Mouse (Mus musculus): ENCODE results near the gene Skida1. TPM values are rescaled to one million over a fixed set of nuclear protein-coding genes. Genes with fewer than 3 reads are reported as not detected.

The Skida1 gene
- total and polyA plus RNA-seq, 3 experiments, result 1.7 to 4.5 (median 3.7) TPM

GRCm38 (mm10) chr2:18053951-18054530 lies 5.2 kb upstream of the Skida1 start:
- DNase-seq, result peak; percentile 65 to 71
- no peak overlapping the region for H3K4me3 ChIP-seq
- H3K79me2 ChIP-seq (replicated peaks; ENCODE audit: control insufficient read depth, insufficient read depth, low read length), result no peaks in the 10 kb centered on the region
- H3K9ac ChIP-seq (ENCODE audit: low read depth, low read length), result no peak overlapping the region
- TF ChIP-seq POLR2A (IDR thresholded peaks at IDR 0.05; ENCODE audit: insufficient read depth, low read depth, low read length), result no peak
- peak overlapping the region; percentile 98; the same call in 1 of the 2 replicates for H3K27ac ChIP-seq
- peaks cover 10% of the 10 kb centered on the region for H3K36me3 ChIP-seq (ENCODE audit: control insufficient read depth, insufficient read depth, low read length)
- no peaks in the 10 kb centered on the region for H3K27me3 ChIP-seq (ENCODE audit: control insufficient read depth, insufficient read depth, low read length)
- H3K4me1 ChIP-seq (ENCODE audit: control insufficient read depth, insufficient read depth, low read length), result peaks cover 7% of the 10 kb centered on the region
- intact Hi-C loops (cut with DNase I), result loop anchor here (10.0 kb wide), 1 partner anchor 941 kb away; the partner anchor contains the start of genes 4930426L09Rik and Pip4k2a
- WGBS, result 44% methylated on average over 2 of the region's 2 CpGs

- Histone ChIP-seq H3K36me3 (ENCODE audit: control insufficient read depth, insufficient read depth, low read length) (peaks cover 8% of the 10 kb centered on the region), H3K27me3 (ENCODE audit: control insufficient read depth, insufficient read depth, low read length) (no peaks in the 10 kb centered on the region), H3K4me1 (ENCODE audit: control insufficient read depth, insufficient read depth, low read length) (peaks cover 7% of the 10 kb centered on the region), H3K4me3 (no peak overlapping the region), H3K9ac (ENCODE audit: low read depth, low read length) (no peak overlapping the region), H3K27ac (no peak overlapping the region), H3K79me2 (replicated peaks; ENCODE audit: control insufficient read depth, insufficient read depth, low read length) (no peaks in the 10 kb centered on the region)
- intact Hi-C loops (cut with DNase I), result loop anchor here (10.0 kb wide), 1 partner anchor 941 kb away; the partner anchor contains the start of genes 4930426L09Rik and Pip4k2a
- 93% methylated on average over 1 of the region's 1 CpGs for WGBS
- DNase-seq, result no peak
- TF ChIP-seq POLR2A (IDR thresholded peaks at IDR 0.05; ENCODE audit: insufficient read depth, low read depth, low read length) (no peak), EP300 (IDR thresholded peaks at IDR 0.05; ENCODE audit: insufficient read depth, low read depth, low read length) (no peak), CTCF (IDR thresholded peaks at IDR 0.05) (no peak)
Measured at GRCm38 (mm10) chr2:18053243-18053950, 4.5 kb upstream of the Skida1 start.

GRCm38 (mm10) chr2:18052581-18052980 lies 3.7 kb upstream of the Skida1 start:
- intact Hi-C loops (cut with DNase I), result loop anchor here (10.0 kb wide), 1 partner anchor 942 kb away; the partner anchor contains the start of genes 4930426L09Rik and Pip4k2a
- peaks cover 7% of the 10 kb centered on the region for H3K36me3 ChIP-seq (ENCODE audit: control insufficient read depth, insufficient read depth, low read length)
- no peaks in the 10 kb centered on the region for H3K79me2 ChIP-seq (replicated peaks; ENCODE audit: control insufficient read depth, insufficient read depth, low read length)
- no peaks in the 10 kb centered on the region for H3K27me3 ChIP-seq (ENCODE audit: control insufficient read depth, insufficient read depth, low read length)
- no peak for TF ChIP-seq POLR2A (IDR thresholded peaks at IDR 0.05; ENCODE audit: insufficient read depth, low read depth, low read length)
- TF ChIP-seq EP300 (IDR thresholded peaks at IDR 0.05; ENCODE audit: insufficient read depth, low read depth, low read length), result no peak
- TF ChIP-seq CTCF (IDR thresholded peaks at IDR 0.05), result no peak
- no peak overlapping the region for H3K9ac ChIP-seq (ENCODE audit: low read depth, low read length)
- no peak overlapping the region for H3K27ac ChIP-seq
- no peak overlapping the region for H3K4me3 ChIP-seq
- peaks cover 7% of the 10 kb centered on the region for H3K4me1 ChIP-seq (ENCODE audit: control insufficient read depth, insufficient read depth, low read length)
- 93% methylated on average over 3 of the region's 3 CpGs for WGBS
- no peak for DNase-seq

- no peak for DNase-seq
- 97% methylated on average over 3 of the region's 3 CpGs for WGBS
- H3K27ac ChIP-seq, result no peak overlapping the region
- no peak for TF ChIP-seq POLR2A (IDR thresholded peaks at IDR 0.05; ENCODE audit: insufficient read depth, low read depth, low read length)
- TF ChIP-seq CTCF (IDR thresholded peaks at IDR 0.05), result no peak
- TF ChIP-seq EP300 (IDR thresholded peaks at IDR 0.05; ENCODE audit: insufficient read depth, low read depth, low read length), result no peak
- no peaks in the 10 kb centered on the region for H3K27me3 ChIP-seq (ENCODE audit: control insufficient read depth, insufficient read depth, low read length)
- H3K9ac ChIP-seq (ENCODE audit: low read depth, low read length), result no peak overlapping the region
- intact Hi-C loops (cut with DNase I), result loop anchor here (10.0 kb wide), 1 partner anchor 943 kb away; the partner anchor contains the start of genes 4930426L09Rik and Pip4k2a
- peaks cover 7% of the 10 kb centered on the region for H3K36me3 ChIP-seq (ENCODE audit: control insufficient read depth, insufficient read depth, low read length)
- H3K4me3 ChIP-seq, result no peak overlapping the region
- H3K79me2 ChIP-seq (replicated peaks; ENCODE audit: control insufficient read depth, insufficient read depth, low read length), result no peaks in the 10 kb centered on the region
- H3K4me1 ChIP-seq (ENCODE audit: control insufficient read depth, insufficient read depth, low read length), result peaks cover 7% of the 10 kb centered on the region
Measured at GRCm38 (mm10) chr2:18051831-18052170, 3.0 kb upstream of the Skida1 start.

- intact Hi-C loops (cut with DNase I), result loop anchor here (10.0 kb wide), 1 partner anchor 944 kb away; the partner anchor contains the start of genes 4930426L09Rik and Pip4k2a
- WGBS, result 71% methylated on average over 11 of the region's 11 CpGs
- no peaks in the 10 kb centered on the region for H3K27me3 ChIP-seq (ENCODE audit: control insufficient read depth, insufficient read depth, low read length)
- no peaks in the 10 kb centered on the region; the same call in 1 of the 2 replicates for H3K79me2 ChIP-seq (replicated peaks; ENCODE audit: control insufficient read depth, insufficient read depth, low read length)
- H3K27ac ChIP-seq, result no peak overlapping the region
- H3K36me3 ChIP-seq (ENCODE audit: control insufficient read depth, insufficient read depth, low read length), result peaks cover 8% of the 10 kb centered on the region
- H3K4me1 ChIP-seq (ENCODE audit: control insufficient read depth, insufficient read depth, low read length), result peaks cover 7% of the 10 kb centered on the region
- H3K4me3 ChIP-seq, result no peak overlapping the region; the same call in 1 of the 2 replicates
- H3K9ac ChIP-seq (ENCODE audit: low read depth, low read length), result peak overlapping the region; percentile 66; the same call in 1 of the 2 replicates
- peak in 1 of 2 experiments; percentile 15 for DNase-seq
- no peak for TF ChIP-seq POLR2A (IDR thresholded peaks at IDR 0.05; ENCODE audit: insufficient read depth, low read depth, low read length)
- no peak for TF ChIP-seq EP300 (IDR thresholded peaks at IDR 0.05; ENCODE audit: insufficient read depth, low read depth, low read length)
- TF ChIP-seq CTCF (IDR thresholded peaks at IDR 0.05), result no peak
Measured at GRCm38 (mm10) chr2:18051026-18051830, 2.4 kb upstream of the Skida1 start.

Measured in heart, adult 2 months (tissue).